Mouse (Mus musculus) bone marrow, adult 2 months (tissue): ENCODE measurements around the gene Pitpnb.

Experiments used
- CTCF ChIP-seq: fragments of 200-500 bp; IDR thresholded peaks from 2 replicates; pipeline ENCODE4 v1.5.1; 2011; ENCODE audit warnings: low read length, control low read depth; ENCODE audit not compliant: control insufficient read depth, insufficient read depth
- POLR2A ChIP-seq: fragments of 200-500 bp; IDR thresholded peaks from 2 replicates; pipeline ENCODE4 v1.6.1; 2011; ENCODE audit warnings: low read depth, mild to moderate bottlenecking, control low read depth, low read length, borderline replicate concordance; ENCODE audit not compliant: control insufficient read depth

DNA sequence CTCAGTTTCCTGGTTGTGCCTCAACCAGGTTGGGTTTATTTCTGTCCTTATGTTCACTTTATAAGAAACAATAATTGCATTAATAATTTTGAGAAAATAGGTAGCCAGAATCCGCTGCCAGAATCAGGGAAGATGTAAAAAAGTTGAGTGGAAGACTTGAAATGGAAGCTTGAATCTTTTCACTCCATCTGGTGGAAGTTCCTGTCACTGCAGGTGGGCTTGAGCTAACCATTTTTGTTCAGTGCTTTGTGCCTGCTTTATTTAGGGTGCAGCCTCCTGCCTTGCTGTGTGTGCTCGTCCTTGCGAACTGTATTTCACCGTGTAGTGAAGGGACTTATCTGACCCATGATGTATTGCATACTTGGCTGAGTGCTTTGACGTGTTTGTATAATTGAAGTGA, 30.0 kb downstream of the Pitpnb start:
- TF ChIP-seq POLR2A (no peak), CTCF (no peak)
